Mouse (Mus musculus): Measurements from ENCODE around the gene Ppm1h.
A peak's percentile ranks its signal among the peaks of the same experiment; 100 is the strongest.

Ppm1h gene

DNA sequence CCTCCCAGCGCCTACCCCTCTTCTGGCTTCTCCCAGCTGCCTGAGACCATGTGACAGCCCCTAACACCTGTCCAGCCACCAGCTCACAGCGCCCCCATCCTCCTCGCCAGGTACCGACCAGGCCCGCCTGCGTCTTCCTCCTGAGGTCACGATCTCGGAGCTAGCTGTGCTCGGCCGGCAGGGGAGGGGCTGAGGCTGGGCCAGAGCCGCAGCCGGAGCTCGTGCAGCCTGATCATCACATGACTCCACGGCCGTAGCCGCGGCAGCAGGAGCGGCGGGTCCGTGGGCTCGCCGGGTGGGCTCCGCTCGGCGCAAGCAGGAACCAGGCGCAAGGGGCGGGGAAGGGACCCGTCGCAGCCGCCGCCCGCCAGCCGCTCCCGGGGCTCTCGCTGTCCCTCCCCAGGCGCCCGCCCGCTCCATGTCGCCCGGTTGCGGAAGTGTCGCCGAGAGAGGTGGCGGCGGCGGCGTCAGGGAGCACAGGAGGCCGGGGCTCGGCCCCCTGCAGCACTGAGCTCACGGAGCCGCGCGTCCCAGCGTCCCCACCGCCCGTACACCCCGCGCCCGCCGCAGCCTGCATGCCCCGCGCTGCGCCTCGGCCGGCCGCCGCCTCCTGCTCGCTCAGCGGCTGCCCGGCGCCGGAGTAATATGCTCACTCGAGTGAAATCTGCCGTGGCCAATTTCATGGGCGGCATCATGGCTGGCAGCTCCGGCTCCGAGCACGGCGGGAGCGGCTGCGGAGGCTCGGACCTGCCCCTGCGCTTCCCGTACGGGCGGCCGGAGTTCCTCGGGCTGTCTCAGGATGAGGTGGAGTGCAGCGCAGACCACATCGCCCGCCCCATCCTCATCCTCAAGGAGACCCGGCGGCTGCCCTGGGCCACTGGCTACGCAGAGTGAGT lies at the start of gene Ppm1h:
Ppm1h (plus strand) TSS at position 222 of the 896 bp plus-strand sequence.
- DNase-seq = peak; percentile 52 to 57

DNA sequence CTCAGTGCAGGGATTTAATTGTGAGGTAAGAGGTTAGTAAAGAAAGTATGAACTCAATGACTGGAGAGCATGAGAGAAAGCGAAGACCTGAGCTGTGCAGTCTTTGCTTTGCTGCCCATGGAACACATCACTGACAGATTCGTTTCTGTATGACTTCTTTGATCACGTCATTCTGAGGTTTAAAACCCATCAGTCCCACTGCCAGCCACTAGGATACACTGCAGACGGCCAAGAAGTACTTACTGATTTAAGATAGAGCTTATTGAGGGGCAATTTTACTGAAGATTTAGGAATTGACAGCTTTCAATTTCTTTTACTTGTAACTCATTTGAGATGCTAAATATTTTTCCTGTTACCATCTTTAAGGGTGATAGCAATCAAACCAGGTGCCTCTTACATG lies 49.6 kb upstream of the Ppm1h start:
- DNase-seq = no peak

GRCm38 (mm10) chr10:122639879-122640278 lies 38.7 kb upstream of the Ppm1h start:
- no peak for DNase-seq

DNA sequence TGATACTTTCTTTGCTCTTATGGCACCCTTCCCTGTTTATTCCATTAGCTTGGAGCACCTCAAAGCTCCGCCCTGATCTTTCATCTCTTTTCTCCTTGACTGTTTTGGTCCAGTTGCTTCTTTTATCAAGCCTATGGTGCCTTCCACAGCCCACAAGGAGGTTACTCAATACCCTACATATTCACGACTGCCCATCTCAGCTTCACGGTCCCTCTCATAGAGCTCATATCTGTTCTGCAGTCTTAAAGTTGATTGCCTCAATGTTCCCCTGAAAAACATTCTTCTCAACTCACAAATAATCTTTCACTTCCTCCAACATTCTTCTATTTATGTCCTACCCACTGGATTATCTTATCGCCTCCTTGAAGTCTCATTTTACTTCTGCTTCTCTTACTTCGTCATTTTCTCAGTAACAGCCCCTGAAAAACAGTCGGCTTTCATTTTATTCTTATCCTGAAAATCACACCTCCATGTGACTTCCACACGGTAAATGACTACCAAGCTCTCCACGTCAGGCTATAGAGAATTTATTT lies 37.2 kb upstream of the Ppm1h start:
- no peak for DNase-seq

DNA sequence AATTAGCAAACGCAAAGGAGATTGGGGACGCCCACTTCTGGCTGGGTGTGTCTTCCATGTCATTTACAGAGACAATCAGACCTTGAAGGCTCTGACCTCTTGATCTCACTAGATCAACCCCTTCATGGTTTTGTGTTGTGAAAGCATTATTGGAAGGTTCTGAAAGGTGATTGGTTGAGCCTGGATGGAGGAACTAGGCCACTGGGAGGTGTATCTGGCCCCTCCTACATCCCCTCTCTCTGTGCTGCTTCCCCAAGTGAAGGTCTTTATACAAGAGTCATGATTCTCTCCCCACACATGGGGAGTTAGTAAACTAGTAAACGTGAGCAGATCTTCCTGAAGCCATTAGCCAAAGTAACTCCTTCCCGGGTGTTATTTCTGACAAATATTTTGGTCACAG lies 36.4 kb upstream of the Ppm1h start:
- no peak for DNase-seq

- no peak for DNase-seq
Measured at GRCm38 (mm10) chr10:122651932-122652331, 26.6 kb upstream of the Ppm1h start.

DNA sequence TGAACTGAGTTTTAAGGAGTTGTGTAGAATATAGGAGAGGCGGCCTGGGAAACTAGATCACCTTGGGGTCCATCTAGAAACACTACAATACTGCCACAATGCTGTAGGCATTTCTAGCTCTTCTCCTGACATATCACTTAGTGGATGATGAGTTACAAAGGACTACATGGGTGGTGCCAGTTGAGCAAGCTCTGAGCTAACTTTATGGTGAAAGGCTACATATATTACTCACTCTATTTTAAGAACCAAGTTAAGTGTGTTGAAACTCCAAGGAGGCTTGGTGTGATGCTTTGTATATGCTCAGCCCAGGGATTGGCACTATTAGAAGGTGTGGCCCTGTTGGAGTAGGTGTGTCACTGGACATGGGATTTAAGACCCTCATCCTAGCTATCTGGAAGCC lies 26.0 kb upstream of the Ppm1h start:
- no peak for DNase-seq

GRCm38 (mm10) chr10:122665652-122666051 lies 12.9 kb upstream of the Ppm1h start:
- DNase-seq = no peak

GRCm38 (mm10) chr10:122671253-122671652 lies 7.3 kb upstream of the Ppm1h start:
- no peak for DNase-seq

DNA sequence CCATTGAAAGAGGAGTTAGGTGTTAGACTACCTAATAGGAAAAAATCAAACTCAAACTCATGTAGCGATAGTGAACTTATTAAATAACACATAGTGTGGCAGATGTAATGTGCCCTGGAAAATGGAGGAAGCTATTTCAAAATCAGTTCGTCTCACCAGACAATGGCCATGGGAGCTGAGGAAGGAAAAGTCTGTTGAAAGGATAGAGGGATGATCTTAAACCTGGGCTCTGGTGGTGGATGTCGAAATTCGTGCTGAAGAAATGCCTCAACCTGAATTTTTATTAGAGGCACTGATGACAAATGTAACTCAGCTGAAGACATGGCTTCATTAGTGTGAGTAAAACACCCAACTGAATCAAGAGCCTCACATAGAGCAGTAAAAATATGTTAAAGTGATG lies 6.5 kb upstream of the Ppm1h start:
- no peak for DNase-seq

GRCm38 (mm10) chr10:122679437-122680045 lies 979 bp downstream of the Ppm1h start:
- DNase-seq = peak in 1 of 2 experiments; percentile 3

- DNase-seq = peak in 1 of 2 experiments; percentile 11
Measured at GRCm38 (mm10) chr10:122680387-122681084, 2.0 kb downstream of the Ppm1h start.

- no peak for DNase-seq
Measured at GRCm38 (mm10) chr10:122681085-122681408, 2.5 kb downstream of the Ppm1h start.

DNA sequence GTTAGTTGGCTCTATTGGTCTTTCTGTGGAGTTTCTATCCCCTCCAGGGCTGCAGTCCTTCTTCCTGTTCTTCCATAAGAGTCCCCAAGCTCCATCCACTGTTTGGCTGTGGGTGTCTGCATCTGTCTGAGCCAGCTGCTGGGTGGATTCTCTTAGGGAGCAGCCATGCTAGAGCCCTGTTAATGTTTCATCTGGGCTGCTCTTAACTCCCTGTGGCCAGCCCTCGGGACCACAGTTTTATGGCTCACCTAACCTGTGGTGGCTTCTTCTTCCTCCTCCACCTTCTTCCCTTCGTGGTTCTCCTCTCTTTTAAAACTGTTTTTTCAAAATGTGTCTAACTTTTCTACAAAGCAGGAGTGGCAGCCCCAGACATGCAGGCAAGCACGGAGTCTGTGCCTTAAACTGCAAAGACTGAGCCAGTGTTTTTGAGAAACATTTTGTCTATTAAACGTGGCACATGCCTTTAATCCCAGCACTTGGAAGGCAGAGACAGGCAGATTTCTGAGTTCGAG lies 5.3 kb downstream of the Ppm1h start:
- no peak for DNase-seq

- DNase-seq = no peak
Measured at GRCm38 (mm10) chr10:122685297-122685696, 6.7 kb downstream of the Ppm1h start.

DNA sequence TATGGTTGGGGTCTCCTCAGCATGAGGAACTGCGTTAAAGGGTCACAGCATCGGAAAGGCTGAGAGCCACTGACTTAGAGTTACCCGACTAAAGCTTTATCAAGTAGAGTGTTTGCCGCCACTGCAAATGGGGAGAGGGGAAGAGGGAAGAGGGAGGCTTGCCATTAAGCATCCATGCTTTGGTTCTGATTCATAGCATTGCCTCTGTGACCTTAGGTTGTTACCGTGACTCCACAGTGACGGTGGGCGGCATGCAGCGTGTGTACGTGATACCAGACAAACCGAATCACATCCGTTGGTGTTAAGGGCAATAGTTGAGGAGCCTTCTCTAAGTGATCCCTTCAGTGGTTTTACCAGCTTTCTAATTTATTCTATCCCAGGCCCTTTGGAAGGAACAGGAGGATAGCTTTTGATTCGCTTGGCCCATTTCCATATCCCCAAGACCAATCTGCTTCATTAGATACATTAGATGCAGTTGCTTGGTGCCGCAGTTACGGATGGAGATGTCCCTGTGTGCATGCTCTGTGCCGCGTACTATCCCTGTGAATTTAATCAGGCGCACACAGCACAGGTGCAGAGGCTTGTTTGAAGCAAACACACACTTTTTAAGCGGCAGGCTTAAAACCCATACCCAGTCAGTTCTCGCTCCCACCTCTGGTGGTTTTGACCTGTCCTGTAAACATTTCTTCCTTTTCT lies 7.4 kb downstream of the Ppm1h start:
- no peak for DNase-seq

GRCm38 (mm10) chr10:122690698-122691097 lies 12.1 kb downstream of the Ppm1h start:
- DNase-seq = no peak

DNA sequence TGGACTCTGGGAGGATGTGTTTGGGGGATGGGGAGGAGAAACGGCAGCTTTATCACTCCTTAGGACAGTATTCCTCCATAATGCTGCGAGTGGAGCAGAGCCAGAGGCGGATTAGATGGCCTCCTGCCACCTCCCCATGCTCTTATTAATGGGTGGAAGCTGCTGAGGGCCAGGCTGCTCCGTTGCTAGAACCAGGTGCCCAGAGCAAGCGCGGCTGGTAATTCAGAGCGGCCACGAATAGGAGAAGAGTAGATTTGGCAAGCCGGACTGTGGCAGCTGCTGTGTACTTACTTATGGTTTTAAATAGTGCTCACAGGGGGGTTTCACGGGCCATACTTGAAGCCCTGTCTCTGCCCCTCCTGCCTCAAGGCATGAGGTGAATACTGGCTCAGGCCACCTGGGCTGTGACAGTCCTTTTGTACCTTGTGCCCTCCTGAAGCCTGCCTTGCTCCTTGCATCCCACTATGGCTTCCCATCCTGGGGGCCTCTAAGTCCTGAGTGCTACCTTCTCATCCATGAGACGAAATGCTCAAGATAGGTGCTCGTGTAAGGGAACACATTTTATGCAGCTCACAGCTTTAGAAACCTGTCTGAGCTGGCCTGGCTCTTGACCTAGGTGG lies 14.7 kb downstream of the Ppm1h start:
- DNase-seq = no peak

GRCm38 (mm10) chr10:122693911-122694618 lies 15.5 kb downstream of the Ppm1h start:
- no peak for DNase-seq

DNA sequence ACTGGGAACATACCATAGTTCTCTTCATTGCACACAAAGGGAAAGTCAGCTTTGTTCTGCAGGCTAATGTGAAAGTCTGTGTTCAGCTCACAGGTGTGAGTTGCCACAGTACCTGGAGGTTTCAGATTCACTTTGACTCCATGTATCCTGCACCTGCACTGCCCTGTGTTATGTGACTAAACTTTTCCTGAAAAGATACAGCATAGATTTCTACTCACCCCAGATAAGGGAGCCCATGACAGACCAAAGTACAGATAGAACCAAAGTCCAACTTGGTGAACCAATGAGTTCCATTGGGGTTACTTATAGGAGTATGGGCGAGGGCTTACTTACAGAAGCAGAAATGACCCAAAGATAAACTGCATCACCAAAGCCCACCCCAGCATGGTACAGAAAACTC lies 17.8 kb downstream of the Ppm1h start:
- no peak for DNase-seq

- DNase-seq = no peak
Measured at GRCm38 (mm10) chr10:122698347-122698746, 19.8 kb downstream of the Ppm1h start.

DNA sequence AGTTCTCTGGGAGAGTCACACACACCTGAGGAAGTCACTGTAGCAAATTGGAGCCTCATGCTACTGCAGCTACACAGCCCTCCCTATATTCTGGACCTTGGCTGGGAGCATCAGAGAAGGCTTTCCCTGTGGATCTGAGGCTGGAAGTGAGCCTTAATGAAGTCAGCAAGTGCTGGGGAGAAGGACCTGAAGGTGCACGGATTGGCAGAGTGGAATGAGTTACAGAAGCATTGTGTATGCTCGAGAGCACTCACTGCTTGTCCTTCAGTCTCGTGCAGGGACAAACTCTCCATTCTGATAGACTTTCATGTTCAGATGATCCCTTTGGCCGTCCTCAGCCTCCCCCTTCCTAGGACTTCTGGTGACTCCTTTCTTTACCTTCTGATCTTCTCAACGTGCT lies 26.3 kb downstream of the Ppm1h start:
- DNase-seq = no peak
